Mouse (Mus musculus) erythroblast, embryonic 14.5 days (primary cell): ENCODE measurements around the gene Lmx1b.

ENCODE experiments used
- GATA1 ChIP-seq: IDR thresholded peaks from 2 replicates; pipeline ENCODE4 v1.6.1; 2012; ENCODE audit warnings: low read length, inconsistent platforms, mixed read lengths
- TAL1 ChIP-seq: IDR thresholded peaks from 3 replicates; pipeline ENCODE4 v1.6.1; 2012; ENCODE audit warnings: low read length, inconsistent platforms, mixed read lengths

DNA sequence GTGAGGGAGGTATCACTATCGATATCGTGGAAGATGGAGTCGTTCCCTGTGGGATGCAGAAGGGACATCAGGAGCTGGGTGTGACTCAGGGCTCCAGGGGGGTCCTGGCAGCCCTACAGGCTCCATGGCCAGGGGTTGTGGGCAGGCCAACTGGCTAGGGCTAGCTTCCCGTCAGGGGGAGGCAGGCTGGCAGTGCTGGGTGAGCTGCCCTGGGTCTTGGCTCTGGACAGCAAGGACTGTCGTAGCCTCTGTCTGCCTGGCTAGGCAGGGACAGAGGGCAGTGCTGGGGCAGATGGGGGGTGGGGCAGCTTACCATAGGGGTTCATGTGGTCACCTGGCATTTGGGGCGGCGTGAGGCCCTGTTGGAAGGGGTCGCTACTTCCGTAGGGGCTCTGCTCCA lies 75.6 kb downstream of the Lmx1b start:
- TF ChIP-seq GATA1 (no peak), TAL1 (no peak)
